Mouse (Mus musculus) heart, adult 11 months (tissue): ENCODE measurements at regions not wholly inside any gene's neighbourhood (a gene's known extent, or its start where the extent isn't known, plus 50 kb on each side); places are given as distances from the start of the nearest gene placed in this dataset.

Experiments
- DNase-seq: peaks from one replicate; pipeline ENCODE4 v3.0.0; 2022

- DNase-seq, result no peak
Measured at GRCm38 (mm10) chr14:109266521-109266920, 352.6 kb upstream of the Slitrk1 start.

GRCm38 (mm10) chr14:109261990-109262389 lies 348.0 kb upstream of the Slitrk1 start:
- no peak for DNase-seq

- peak; percentile 95 for DNase-seq
Measured at GRCm38 (mm10) chr14:109214848-109215247, 300.9 kb upstream of the Slitrk1 start.

- no peak for DNase-seq
Measured at GRCm38 (mm10) chr14:109180029-109180585, 266.1 kb upstream of the Slitrk1 start.

DNA sequence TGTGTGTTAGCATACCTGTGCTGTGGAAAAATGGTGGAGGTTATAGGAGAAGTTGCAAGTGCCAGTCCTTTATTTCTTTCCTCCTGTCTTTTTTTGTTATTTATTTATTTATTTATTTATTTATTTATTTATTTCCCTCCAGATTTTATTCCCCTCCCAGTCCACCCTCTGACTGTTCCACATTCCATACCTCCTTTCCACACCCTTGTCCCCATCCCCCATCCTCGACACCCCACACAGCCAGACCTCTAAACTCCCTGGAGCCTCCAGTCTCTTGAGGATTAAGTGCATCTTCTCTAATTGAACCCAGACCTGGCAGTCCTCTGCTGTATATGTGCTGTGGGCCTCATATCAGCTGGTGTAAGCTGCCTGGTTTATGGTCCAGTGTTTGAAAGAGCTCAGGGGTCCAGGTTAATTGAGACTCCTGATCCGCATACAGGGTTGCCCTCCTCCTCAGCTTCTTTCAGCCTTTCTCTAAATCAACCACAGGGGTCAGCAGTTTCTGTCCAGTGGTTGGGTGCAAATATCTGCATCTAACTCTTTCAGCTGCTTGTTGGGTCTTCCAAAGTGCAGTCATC lies 262.7 kb upstream of the Slitrk1 start:
- DNase-seq, result no peak

DNA sequence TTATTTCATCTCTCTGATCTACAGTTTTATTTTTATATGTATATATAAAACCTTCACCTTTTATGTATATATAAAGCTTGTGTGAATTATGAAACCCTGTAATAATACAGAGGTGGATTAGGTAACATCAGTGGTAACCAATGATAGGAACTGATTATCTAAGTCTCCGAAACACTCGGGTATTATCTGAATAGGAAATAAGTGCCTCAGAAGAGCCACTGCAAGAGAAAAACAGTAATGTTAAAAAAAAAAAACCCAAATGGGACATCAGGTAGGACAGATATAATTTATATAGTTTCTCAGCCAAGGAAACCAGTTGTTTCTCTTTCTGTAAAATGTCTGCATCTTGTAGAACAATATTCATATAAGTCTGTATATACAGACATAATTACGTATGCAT lies 261.9 kb upstream of the Slitrk1 start:
- DNase-seq, result no peak
